Mouse (Mus musculus): ENCODE measurements around the gene Rnf11. TPM values are rescaled to one million over a fixed set of nuclear protein-coding genes. Genes with fewer than 3 reads are reported as not detected.
A peak's percentile ranks its signal among the peaks of the same experiment; 100 is the strongest.

Rnf11 gene
- polyA plus RNA-seq, 1 experiment from 2014 or later: 43.3 TPM

- peaks cover 4% of the 10 kb centered on the region; the same call in 1 of the 2 replicates for H3K4me1 ChIP-seq
- no peaks in the 10 kb centered on the region for H3K9me3 ChIP-seq
- 91% methylated on average over 7 of the region's 7 CpGs for WGBS
- H3K4me2 ChIP-seq: no peak overlapping the region
- H3K27ac ChIP-seq: no peak overlapping the region
- H3K36me3 ChIP-seq: no peaks in the 10 kb centered on the region
- H3K4me3 ChIP-seq: no peak overlapping the region
- H3K27me3 ChIP-seq: no peaks in the 10 kb centered on the region
- no peak for ATAC-seq (ENCODE audit: borderline replicate concordance, extremely low read depth, low FRiP score, low TSS enrichment)
- no peak overlapping the region for H3K9ac ChIP-seq
These were observed 54.3 kb downstream of the Rnf11 start for GRCm38 (mm10) chr4:109430250-109430649.

GRCm38 (mm10) chr4:109427058-109427457, 57.5 kb downstream of the Rnf11 start:
- H3K27me3 ChIP-seq: no peaks in the 10 kb centered on the region
- ATAC-seq (ENCODE audit: borderline replicate concordance, extremely low read depth, low FRiP score, low TSS enrichment): no peak
- H3K9ac ChIP-seq: no peak overlapping the region
- H3K36me3 ChIP-seq: no peaks in the 10 kb centered on the region
- WGBS: 41% methylated on average over 1 of the region's 1 CpGs
- no peak overlapping the region for H3K27ac ChIP-seq
- H3K4me1 ChIP-seq: peaks cover 4% of the 10 kb centered on the region; the same call in 1 of the 2 replicates
- H3K4me3 ChIP-seq: no peak overlapping the region
- no peak overlapping the region for H3K4me2 ChIP-seq
- no peaks in the 10 kb centered on the region for H3K9me3 ChIP-seq

GRCm38 (mm10) chr4:109423438-109423837, 61.1 kb downstream of the Rnf11 start:
- Histone ChIP-seq H3K4me3 (no peak overlapping the region), H3K27ac (no peak overlapping the region), H3K36me3 (no peaks in the 10 kb centered on the region), H3K4me1 (no peaks in the 10 kb centered on the region), H3K27me3 (no peaks in the 10 kb centered on the region), H3K4me2 (no peak overlapping the region), H3K9ac (no peak overlapping the region), H3K9me3 (no peaks in the 10 kb centered on the region)
- 37% methylated on average over 2 of the region's 2 CpGs for WGBS
- no peak for ATAC-seq (ENCODE audit: borderline replicate concordance, extremely low read depth, low FRiP score, low TSS enrichment)

GRCm38 (mm10) chr4:109422436-109422835, 62.1 kb downstream of the Rnf11 start:
- Histone ChIP-seq H3K27me3 (no peaks in the 10 kb centered on the region), H3K27ac (no peak overlapping the region), H3K4me3 (no peak overlapping the region), H3K4me2 (no peak overlapping the region), H3K9ac (no peak overlapping the region), H3K4me1 (no peaks in the 10 kb centered on the region), H3K36me3 (no peaks in the 10 kb centered on the region), H3K9me3 (no peaks in the 10 kb centered on the region)
- 64% methylated on average over 6 of the region's 6 CpGs for WGBS
- no peak for ATAC-seq (ENCODE audit: borderline replicate concordance, extremely low read depth, low FRiP score, low TSS enrichment)

- Histone ChIP-seq H3K4me1 (no peaks in the 10 kb centered on the region), H3K4me2 (no peak overlapping the region), H3K27me3 (no peaks in the 10 kb centered on the region), H3K36me3 (no peaks in the 10 kb centered on the region), H3K9me3 (no peaks in the 10 kb centered on the region), H3K9ac (no peak overlapping the region), H3K27ac (no peak overlapping the region), H3K4me3 (no peak overlapping the region)
- ATAC-seq (ENCODE audit: borderline replicate concordance, extremely low read depth, low FRiP score, low TSS enrichment): no peak
- WGBS: 64% methylated on average over 7 of the region's 7 CpGs
These were observed 62.9 kb downstream of the Rnf11 start for GRCm38 (mm10) chr4:109421608-109422007.

GRCm38 (mm10) chr4:109420138-109420795, 64.3 kb downstream of the Rnf11 start:
- H3K9ac ChIP-seq: no peak overlapping the region
- peak; percentile 25; the same call in 1 of the 2 replicates for ATAC-seq (ENCODE audit: borderline replicate concordance, extremely low read depth, low FRiP score, low TSS enrichment)
- H3K4me1 ChIP-seq: no peaks in the 10 kb centered on the region
- H3K27me3 ChIP-seq: no peaks in the 10 kb centered on the region
- WGBS: 60% methylated on average over 8 of the region's 8 CpGs
- no peak overlapping the region for H3K4me3 ChIP-seq
- H3K36me3 ChIP-seq: no peaks in the 10 kb centered on the region
- H3K4me2 ChIP-seq: no peak overlapping the region
- no peak overlapping the region for H3K27ac ChIP-seq
- H3K9me3 ChIP-seq: no peaks in the 10 kb centered on the region

- Histone ChIP-seq H3K9me3 (no peaks in the 10 kb centered on the region), H3K4me2 (no peak overlapping the region), H3K27ac (no peak overlapping the region), H3K9ac (no peak overlapping the region), H3K36me3 (no peaks in the 10 kb centered on the region), H3K4me1 (no peaks in the 10 kb centered on the region), H3K4me3 (no peak overlapping the region), H3K27me3 (no peaks in the 10 kb centered on the region)
- 86% methylated on average over 4 of the region's 4 CpGs for WGBS
- ATAC-seq (ENCODE audit: borderline replicate concordance, extremely low read depth, low FRiP score, low TSS enrichment): no peak
These were observed 65.0 kb downstream of the Rnf11 start for GRCm38 (mm10) chr4:109419563-109419962.

GRCm38 (mm10) chr4:109419017-109419416, 65.5 kb downstream of the Rnf11 start:
- Histone ChIP-seq H3K4me2 (no peak overlapping the region), H3K4me3 (no peak overlapping the region), H3K4me1 (no peaks in the 10 kb centered on the region), H3K27me3 (no peaks in the 10 kb centered on the region), H3K36me3 (no peaks in the 10 kb centered on the region), H3K9me3 (no peaks in the 10 kb centered on the region), H3K9ac (no peak overlapping the region), H3K27ac (no peak overlapping the region)
- 26% methylated on average over 3 of the region's 3 CpGs for WGBS
- ATAC-seq (ENCODE audit: borderline replicate concordance, extremely low read depth, low FRiP score, low TSS enrichment): no peak

GRCm38 (mm10) chr4:109417998-109418397, 66.5 kb downstream of the Rnf11 start:
- Histone ChIP-seq H3K9ac (no peak overlapping the region), H3K4me3 (no peak overlapping the region)
- no peak for ATAC-seq (ENCODE audit: borderline replicate concordance, extremely low read depth, low FRiP score, low TSS enrichment)

GRCm38 (mm10) chr4:109412233-109412632, 72.3 kb downstream of the Rnf11 start:
- H3K9ac ChIP-seq: no peak overlapping the region
- peaks cover 9% of the 10 kb centered on the region for H3K4me1 ChIP-seq
- H3K9me3 ChIP-seq: no peaks in the 10 kb centered on the region
- no peak for ATAC-seq (ENCODE audit: borderline replicate concordance, extremely low read depth, low FRiP score, low TSS enrichment)
- no peak overlapping the region for H3K4me3 ChIP-seq
- WGBS: 90% methylated on average over 5 of the region's 5 CpGs
- H3K27me3 ChIP-seq: no peaks in the 10 kb centered on the region
- H3K36me3 ChIP-seq: no peaks in the 10 kb centered on the region
- H3K4me2 ChIP-seq: no peak overlapping the region
- no peak overlapping the region for H3K27ac ChIP-seq

More at GRCm38 (mm10) chr4:109417998-109418397, 66.5 kb downstream of the Rnf11 start:
- H3K4me2 ChIP-seq: no peak overlapping the region
- H3K4me1 ChIP-seq: no peaks in the 10 kb centered on the region
- 64% methylated on average over 1 of the region's 1 CpGs for WGBS
- no peaks in the 10 kb centered on the region for H3K36me3 ChIP-seq
- no peak overlapping the region for H3K27ac ChIP-seq
- H3K9me3 ChIP-seq: no peaks in the 10 kb centered on the region
- no peaks in the 10 kb centered on the region for H3K27me3 ChIP-seq

- 76% methylated on average over 6 of the region's 6 CpGs for WGBS
- Histone ChIP-seq H3K4me3 (no peak overlapping the region), H3K9me3 (no peaks in the 10 kb centered on the region), H3K4me1 (peaks cover 13% of the 10 kb centered on the region), H3K9ac (no peak overlapping the region), H3K36me3 (no peaks in the 10 kb centered on the region), H3K27ac (no peak overlapping the region), H3K27me3 (no peaks in the 10 kb centered on the region), H3K4me2 (no peak overlapping the region)
- no peak for ATAC-seq (ENCODE audit: borderline replicate concordance, extremely low read depth, low FRiP score, low TSS enrichment)
These were observed 73.1 kb downstream of the Rnf11 start for GRCm38 (mm10) chr4:109411377-109411967.

GRCm38 (mm10) chr4:109410681-109411376, 73.7 kb downstream of the Rnf11 start:
- no peak for ATAC-seq (ENCODE audit: borderline replicate concordance, extremely low read depth, low FRiP score, low TSS enrichment)
- Histone ChIP-seq H3K9ac (no peak overlapping the region), H3K4me2 (no peak overlapping the region), H3K36me3 (no peaks in the 10 kb centered on the region), H3K27ac (no peak overlapping the region), H3K9me3 (no peaks in the 10 kb centered on the region), H3K4me1 (peaks cover 20% of the 10 kb centered on the region), H3K27me3 (no peaks in the 10 kb centered on the region), H3K4me3 (no peak overlapping the region)
- WGBS: 54% methylated on average over 9 of the region's 9 CpGs

All from lung, embryonic 15.5 days (tissue).